Mouse (Mus musculus): ENCODE measurements around the gene Pym1. TPM values are rescaled to one million over a fixed set of nuclear protein-coding genes. Genes with fewer than 3 reads are reported as not detected.

Gene Pym1
- total RNA-seq (2023), result 81.7 TPM

DNA sequence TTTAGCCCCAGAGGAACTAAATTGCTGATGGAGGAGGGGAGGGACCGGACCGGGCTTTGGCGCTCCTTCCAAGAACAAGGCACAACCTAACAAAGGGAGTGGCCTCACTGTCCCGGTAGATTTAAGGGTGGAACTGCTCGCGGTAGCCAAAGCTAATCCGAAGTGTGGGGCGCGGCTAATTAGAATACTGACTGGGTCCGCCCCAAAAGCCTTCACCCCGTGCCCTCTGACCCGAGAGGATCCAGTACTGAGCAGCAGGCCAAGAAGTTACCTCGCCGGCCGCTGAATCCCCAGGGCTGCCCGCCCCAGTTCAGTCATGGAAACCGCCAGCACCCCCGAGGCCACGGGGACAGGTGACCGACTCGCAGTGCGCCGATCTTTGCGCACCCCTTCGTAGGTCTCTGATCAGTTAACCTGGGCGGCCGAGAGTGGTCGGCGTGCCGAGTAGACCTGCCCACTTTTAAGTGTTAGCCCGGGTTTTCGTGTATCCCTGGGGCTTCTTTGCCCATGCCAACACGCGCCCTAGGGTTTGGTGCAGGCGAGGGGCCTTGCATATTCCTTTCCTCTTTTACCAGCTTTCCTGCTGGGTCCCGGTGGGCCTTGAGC lies at the start of gene Pym1:
TSS of gene Pym1 (plus strand) at position 244 of the 606 bp plus-strand sequence.

DNA sequence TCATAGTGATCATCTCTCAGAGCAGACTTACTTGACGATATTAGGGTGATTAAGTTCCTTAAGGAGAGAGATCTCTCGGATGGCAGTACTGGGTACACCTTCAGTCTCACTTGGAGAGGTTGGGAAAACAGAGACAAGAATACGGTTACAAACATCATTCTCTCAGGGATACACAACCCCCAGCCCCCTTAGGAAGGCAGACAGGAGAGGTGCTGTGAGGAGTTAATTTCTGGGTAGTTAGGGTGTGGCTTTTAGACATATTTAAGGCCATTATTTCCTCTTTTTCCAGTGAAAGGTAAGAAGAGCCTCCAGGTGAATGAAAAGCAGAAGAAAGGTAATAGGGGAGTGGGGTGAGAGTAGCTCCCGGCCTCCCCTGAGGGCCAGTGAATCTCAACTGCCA lies 43.8 kb upstream of the Pym1 start, which contains the start of gene Pmel:
TSS of gene Pmel (plus strand) at position 301 of the 400 bp plus-strand sequence.

DNA sequence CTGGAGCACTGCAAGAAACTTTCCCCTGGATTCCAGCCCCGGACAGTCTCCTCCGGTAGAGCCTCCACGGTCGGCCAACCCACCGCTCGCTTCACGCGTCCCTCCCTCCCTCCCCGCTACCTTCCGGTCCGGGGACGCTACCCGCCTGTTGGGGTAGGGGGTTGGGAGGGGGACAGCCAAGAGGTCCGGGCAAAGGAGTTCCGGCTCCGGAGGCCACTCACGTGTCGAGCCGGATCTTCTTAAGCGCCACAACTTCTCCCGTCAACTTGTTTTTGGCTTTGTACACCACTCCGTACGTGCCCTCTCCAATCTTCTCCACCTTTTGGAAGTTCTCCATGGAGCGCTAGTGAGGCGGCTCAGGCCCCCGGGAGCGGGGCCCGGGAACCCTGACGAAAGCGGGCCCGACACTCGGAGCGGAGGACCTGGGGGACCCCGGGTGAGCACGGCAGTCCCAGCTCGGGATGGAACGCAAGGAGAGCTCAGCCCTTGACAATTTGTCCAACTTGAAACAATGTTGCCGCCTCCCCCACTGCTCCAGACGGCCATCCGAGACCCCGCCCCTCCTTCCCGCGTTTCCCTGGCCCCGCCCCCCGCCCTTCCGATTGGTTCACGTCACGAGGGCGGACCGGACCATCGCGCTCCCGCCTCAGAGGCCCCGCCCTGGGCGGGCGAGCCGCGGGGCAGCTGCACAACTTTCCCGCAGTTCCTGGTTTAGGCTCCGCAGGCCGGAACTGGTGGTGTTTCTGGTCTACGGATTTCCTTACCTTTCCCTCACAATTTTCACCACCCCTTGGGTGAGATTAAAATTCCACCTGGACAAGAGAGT lies 43.0 kb upstream of the Pym1 start, which contains the start of gene Cdk2:
TSS of gene Cdk2 (minus strand) at position 541 of the 826 bp plus-strand sequence.

DNA sequence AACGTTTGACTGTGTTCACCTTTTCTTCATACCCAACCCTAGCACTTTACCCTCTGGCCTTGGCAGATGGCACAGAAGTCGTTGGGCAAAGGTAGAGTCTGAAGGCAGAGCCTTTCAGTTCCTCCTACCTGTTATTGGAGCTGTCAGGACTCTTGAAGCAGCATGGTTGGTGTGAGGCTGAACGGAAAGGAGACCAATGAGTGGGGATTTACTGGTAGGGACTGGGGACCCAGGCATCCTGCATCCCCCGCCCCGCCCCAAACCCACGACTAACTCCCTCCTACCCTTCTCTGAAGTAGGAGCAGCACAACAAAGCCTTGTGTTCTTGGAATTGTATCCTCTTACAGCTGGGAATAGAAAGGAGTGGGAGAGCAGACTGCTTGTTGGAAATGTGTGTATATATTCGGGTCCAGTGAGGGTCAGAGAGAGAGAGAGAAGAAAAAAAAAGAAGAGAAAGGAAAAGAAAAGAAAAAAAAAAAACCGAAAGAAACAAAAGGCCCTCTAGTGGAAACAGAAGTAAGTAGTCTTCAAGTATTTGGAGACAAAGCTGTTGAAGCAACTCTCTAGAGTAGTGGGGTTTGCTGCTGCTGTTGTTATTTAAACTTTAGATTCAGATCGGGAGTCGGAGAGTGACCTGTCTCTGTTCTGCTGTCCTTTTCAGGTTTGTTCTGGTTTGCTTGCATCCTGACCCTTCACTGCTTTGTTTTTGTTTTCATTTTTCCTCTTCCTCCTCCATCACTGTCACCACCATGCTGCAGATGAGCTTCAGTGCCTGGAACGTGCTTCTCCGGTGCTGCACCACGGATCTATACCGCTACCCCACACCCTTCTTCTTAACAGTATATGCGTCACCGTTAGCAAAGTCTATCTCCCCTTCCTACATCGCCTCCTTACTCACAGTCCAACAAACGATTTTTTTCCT lies 2.7 kb upstream of the Pym1 start, which contains the start of gene Dgka:
TSS of gene Dgka (minus strand) at position 176 of the 922 bp plus-strand sequence.

DNA sequence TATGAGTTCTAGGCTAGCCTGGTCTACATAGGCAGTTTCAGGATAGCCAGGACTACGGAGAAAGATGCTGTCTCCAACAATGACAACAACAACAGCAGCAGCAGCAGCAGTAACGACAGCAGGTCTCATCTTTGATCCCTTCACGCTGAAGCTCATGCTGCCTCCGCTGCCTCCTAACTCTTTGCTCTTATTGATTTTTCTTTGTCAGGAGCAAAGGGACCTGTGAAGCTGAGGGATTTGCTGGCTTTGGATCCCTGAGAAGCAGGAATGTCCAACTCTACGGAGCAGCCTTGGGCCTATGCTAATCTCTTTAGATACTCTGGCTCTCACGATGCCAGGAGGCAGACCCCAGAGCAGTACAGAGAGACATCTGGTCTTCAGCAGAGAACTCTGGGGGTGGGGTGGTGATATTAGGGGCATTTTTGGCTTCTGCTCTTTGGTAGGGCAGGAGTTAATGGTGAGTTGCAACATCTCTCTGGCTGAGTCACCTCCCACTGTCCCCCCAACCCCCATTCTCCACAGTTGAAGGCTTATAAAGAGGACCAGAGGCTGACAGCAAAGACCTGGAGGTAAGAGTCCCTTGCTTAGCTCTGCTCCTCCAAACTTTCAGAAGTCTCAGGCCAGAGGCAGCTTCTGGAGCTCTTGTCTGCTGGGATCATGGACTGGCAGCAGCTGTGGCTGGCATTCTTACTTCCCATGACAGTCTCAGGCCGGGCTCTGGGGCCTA lies 42.9 kb downstream of the Pym1 start, which contains the start of gene Mmp19:
TSS of gene Mmp19 (plus strand) at position 513 of the 727 bp plus-strand sequence.

DNA sequence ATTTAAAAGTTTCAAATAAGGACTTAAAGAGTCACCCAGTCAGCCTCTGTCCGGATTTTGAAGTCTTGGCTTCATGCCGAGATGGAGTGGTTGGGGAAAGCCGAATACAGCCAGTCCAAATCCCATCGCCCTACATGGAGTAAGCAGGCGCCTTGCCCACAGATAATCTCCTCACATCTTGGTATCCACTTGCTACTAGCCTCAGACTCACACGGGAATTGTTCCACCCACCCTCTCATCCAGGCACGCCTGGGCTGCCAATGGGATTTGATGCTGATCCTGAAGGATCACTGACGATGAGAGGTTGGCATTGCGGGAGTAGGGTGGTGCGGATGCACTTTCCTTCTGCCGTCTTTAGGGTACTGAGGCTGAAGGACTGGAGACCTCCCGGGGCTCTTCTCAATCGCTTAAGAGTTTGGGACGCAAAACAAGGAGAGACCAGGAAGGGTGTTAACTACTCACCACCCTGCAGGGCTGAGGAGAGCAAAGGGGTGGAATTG lies 56.1 kb downstream of the Pym1 start, which contains the start of gene Dnajc14:
TSS of gene Dnajc14 (plus strand) at position 292 of the 500 bp plus-strand sequence.

DNA sequence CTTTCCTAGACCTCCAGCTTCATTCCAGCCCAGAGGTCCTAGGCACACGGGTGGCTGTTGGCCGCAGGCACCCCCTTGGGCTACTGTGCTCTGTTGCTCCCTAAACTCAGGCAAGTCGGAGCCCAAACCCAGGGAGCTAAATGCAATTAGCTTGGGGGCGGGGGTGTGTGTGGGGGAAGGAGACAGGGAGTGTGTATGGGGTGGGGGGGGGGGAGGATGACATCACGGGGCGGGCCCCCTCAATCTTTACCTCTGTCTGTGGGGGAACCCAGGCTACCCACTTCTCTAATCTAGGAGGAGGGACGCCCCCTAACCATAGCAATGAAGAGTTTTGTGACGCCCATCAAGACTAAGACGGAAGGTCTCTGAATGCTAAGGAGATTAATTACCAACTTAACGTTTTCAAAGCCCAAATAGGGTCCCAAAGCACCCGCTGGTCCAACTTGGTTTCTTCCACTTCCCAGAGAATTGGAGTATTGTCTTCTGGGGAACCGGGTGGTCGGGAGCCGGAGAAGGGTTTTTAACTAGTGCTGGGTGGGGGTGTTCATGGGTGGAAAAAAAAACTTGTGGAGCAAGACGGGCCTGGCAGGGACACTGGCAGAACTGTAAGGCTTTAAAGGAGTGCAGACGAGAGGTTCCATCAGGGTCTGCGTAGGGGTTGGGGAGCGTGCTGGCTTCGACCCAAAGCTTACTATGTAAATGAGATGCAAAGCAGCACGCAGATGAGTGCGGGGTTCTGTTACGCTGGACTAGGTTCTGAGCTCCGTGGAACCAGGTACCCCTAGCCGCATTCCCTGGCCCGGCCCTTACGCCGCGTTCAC lies 56.8 kb downstream of the Pym1 start, which contains the start of gene Tmem198b:
TSS of gene Tmem198b (minus strand) at position 100 of the 821 bp plus-strand sequence.

Other genes starting within 250 kb of the Pym1 start
- not detected for gene Myl6b, start 249.2 kb upstream of the Pym1 start, total RNA-seq (2023)
- gene Esyt1, start 222.0 kb upstream of the Pym1 start, total RNA-seq (2023), result 290 TPM
- gene Zc3h10, start 200.1 kb upstream of the Pym1 start, total RNA-seq (2023), result 33.3 TPM
- 4,677 TPM for gene Rpl41, start 198.6 kb upstream of the Pym1 start, total RNA-seq (2023)
- gene Pa2g4, start 181.9 kb upstream of the Pym1 start, total RNA-seq (2023), result 73.7 TPM
- 0.80 TPM for gene Erbb3, start 158.2 kb upstream of the Pym1 start, total RNA-seq (2023)
- 1,628 TPM for gene Rps26, start 121.1 kb upstream of the Pym1 start, total RNA-seq (2023)
- gene Ikzf4, start 101.9 kb upstream of the Pym1 start, total RNA-seq (2023), result 2.2 TPM
- gene Suox, start 73.8 kb upstream of the Pym1 start, total RNA-seq (2023), result 10.3 TPM
- 32.0 TPM for gene Rab5b, start 51.6 kb upstream of the Pym1 start, total RNA-seq (2023)
- gene Pmel, start 43.7 kb upstream of the Pym1 start, total RNA-seq (2023), result not detected
- 21.7 TPM for gene Cdk2, start 42.9 kb upstream of the Pym1 start, total RNA-seq (2023)
- gene Dgka, start 3.0 kb upstream of the Pym1 start, total RNA-seq (2023), result 775 TPM
- gene Mmp19, start 43.0 kb downstream of the Pym1 start, total RNA-seq (2023), result 0.24 TPM
- gene Dnajc14, start 56.2 kb downstream of the Pym1 start, total RNA-seq (2023), result 56.7 TPM
- 10.0 TPM for gene Tmem198b, start 56.5 kb downstream of the Pym1 start, total RNA-seq (2023)
- 61.5 TPM for gene Sarnp, start 69.4 kb downstream of the Pym1 start, total RNA-seq (2023)
- 23.2 TPM for gene Ormdl2, start 73.8 kb downstream of the Pym1 start, total RNA-seq (2023)
- gene Gdf11, start 143.8 kb downstream of the Pym1 start, total RNA-seq (2023), result 6.6 TPM
- gene Cd63, start 153.1 kb downstream of the Pym1 start, total RNA-seq (2023), result 0.52 TPM
- gene Rdh5, start 175.0 kb downstream of the Pym1 start, total RNA-seq (2023), result 7.5 TPM
- 54.5 TPM for gene Bloc1s1, start 176.1 kb downstream of the Pym1 start, total RNA-seq (2023)
- gene Itga7, start 185.9 kb downstream of the Pym1 start, total RNA-seq (2023), result 3.3 TPM
- not detected for gene Mettl7b, start 213.1 kb downstream of the Pym1 start, total RNA-seq (2023)
- gene Olfr9, start 241.5 kb downstream of the Pym1 start, total RNA-seq (2023), result 4.0 TPM

Measured in CD8-positive naive resting alpha-beta T cell, adult 57 days (primary cell).